Mouse (Mus musculus) stomach, postnatal 0 days (tissue): ENCODE measurements around the gene Abca13.

Experiments
- CTCF ChIP-seq: IDR thresholded peaks from 2 replicates; pipeline ENCODE4 v1.5.1; 2016; ENCODE audit warnings: antibody characterized with exemption, low read depth, mild to moderate bottlenecking, moderate library complexity
- EP300 ChIP-seq: optimal IDR thresholded peaks from 2 replicates; pipeline ENCODE3; 2016; ENCODE audit warnings: antibody characterized with exemption

GRCm38 (mm10) chr11:9269090-9269489 lies 77.3 kb downstream of the Abca13 start:
- TF ChIP-seq CTCF = no peak
- TF ChIP-seq EP300 = no peak
